Mouse (Mus musculus): ENCODE results near the gene Hic2. TPM values are rescaled to one million over a fixed set of nuclear protein-coding genes. Genes with fewer than 3 reads are reported as not detected.
"Not testable (repeated sequence)": the region's sequence is repeated elsewhere in the genome, so short reads cannot be mapped to it uniquely, and the experiment has no call there.

Gene Hic2
- polyA plus RNA-seq, 1 experiment from 2014 or later, result 8.6 TPM

GRCm38 (mm10) chr16:17209981-17210838 is 23.2 kb upstream of the Hic2 start:
- H3K4me3 ChIP-seq, result peak overlapping the region; percentile 59
- peaks cover 22% of the 10 kb centered on the region for H3K4me1 ChIP-seq
- peak overlapping the region; percentile 92 for H3K4me2 ChIP-seq (replicated peaks)
- no peaks in the 10 kb centered on the region for H3K36me3 ChIP-seq
- H3K9ac ChIP-seq (replicated peaks), result peak overlapping the region; percentile 66
- H3K9me3 ChIP-seq, result no peaks in the 10 kb centered on the region
- H3K27ac ChIP-seq (replicated peaks), result peak overlapping the region; percentile 91; the same call in 1 of the 2 replicates
- peak; percentile 76 for ATAC-seq (replicated peaks)
- H3K27me3 ChIP-seq, result no peaks in the 10 kb centered on the region
- 10% methylated on average over 48 of the region's 48 CpGs for WGBS

GRCm38 (mm10) chr16:17216934-17217633 is 16.3 kb upstream of the Hic2 start:
- Histone ChIP-seq H3K27me3 (no peaks in the 10 kb centered on the region), H3K4me2 (replicated peaks) (no peak overlapping the region), H3K4me3 (no peak overlapping the region), H3K36me3 (no peaks in the 10 kb centered on the region), H3K4me1 (no peaks in the 10 kb centered on the region), H3K27ac (replicated peaks) (no peak overlapping the region), H3K9ac (replicated peaks) (no peak overlapping the region), H3K9me3 (no peaks in the 10 kb centered on the region)
- 66% methylated on average over 8 of the region's 8 CpGs for WGBS
- ATAC-seq (replicated peaks), result no peak

GRCm38 (mm10) chr16:17220127-17220733 is 13.1 kb upstream of the Hic2 start:
- no peak overlapping the region for H3K9ac ChIP-seq (replicated peaks)
- no peaks in the 10 kb centered on the region for H3K27me3 ChIP-seq
- H3K4me2 ChIP-seq (replicated peaks), result no peak overlapping the region
- no peak overlapping the region for H3K27ac ChIP-seq (replicated peaks)
- H3K4me1 ChIP-seq, result no peaks in the 10 kb centered on the region
- H3K36me3 ChIP-seq, result no peaks in the 10 kb centered on the region
- WGBS, result 44% methylated on average over 7 of the region's 7 CpGs
- H3K9me3 ChIP-seq, result no peaks in the 10 kb centered on the region
- H3K4me3 ChIP-seq, result no peak overlapping the region
- no peak for ATAC-seq (replicated peaks)

- ATAC-seq (replicated peaks), result peak; percentile 100
- no peak overlapping the region for H3K27ac ChIP-seq (replicated peaks)
- 35% methylated on average over 25 of the region's 25 CpGs for WGBS
Measured at GRCm38 (mm10) chr16:17222197-17222596, 11.2 kb upstream of the Hic2 start.

GRCm38 (mm10) chr16:17225584-17225983 is 7.8 kb upstream of the Hic2 start:
- Histone ChIP-seq H3K4me3 (no peak overlapping the region), H3K27ac (replicated peaks) (no peak overlapping the region), H3K4me1 (no peaks in the 10 kb centered on the region), H3K9ac (replicated peaks) (no peak overlapping the region), H3K9me3 (peaks cover 4% of the 10 kb centered on the region; the same call in 1 of the 2 replicates), H3K36me3 (no peaks in the 10 kb centered on the region), H3K4me2 (replicated peaks) (no peak overlapping the region), H3K27me3 (no peaks in the 10 kb centered on the region)
- ATAC-seq (replicated peaks), result no peak
- WGBS, result 86% methylated on average over 5 of the region's 5 CpGs

More at GRCm38 (mm10) chr16:17222197-17222596, 11.2 kb upstream of the Hic2 start:
- no peaks in the 10 kb centered on the region for H3K36me3 ChIP-seq
- H3K4me2 ChIP-seq (replicated peaks), result no peak overlapping the region
- no peaks in the 10 kb centered on the region for H3K27me3 ChIP-seq
- H3K9ac ChIP-seq (replicated peaks), result no peak overlapping the region
- no peaks in the 10 kb centered on the region for H3K4me1 ChIP-seq
- H3K9me3 ChIP-seq, result no peaks in the 10 kb centered on the region
- no peak overlapping the region for H3K4me3 ChIP-seq

DNA sequence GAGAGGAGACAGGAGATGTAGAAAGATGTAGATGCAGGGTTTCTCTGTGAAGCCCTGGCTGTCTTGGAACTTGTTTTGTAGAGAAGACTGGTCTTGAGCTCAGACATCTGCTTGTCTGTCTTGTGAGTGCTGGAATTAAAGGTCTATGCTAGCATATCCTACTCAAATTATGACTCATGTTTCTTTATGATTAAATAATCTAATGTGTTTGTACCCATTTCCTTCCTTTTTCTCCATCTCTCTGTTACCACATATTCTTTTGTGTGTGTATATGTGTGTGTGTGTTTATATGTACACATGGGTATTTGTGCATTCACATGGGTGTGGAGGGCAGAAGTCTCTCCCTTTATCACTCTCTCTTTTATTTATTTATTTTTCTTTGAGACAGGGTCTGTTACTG is 6.9 kb upstream of the Hic2 start:
- Histone ChIP-seq H3K9ac (replicated peaks) (no peak overlapping the region), H3K4me2 (replicated peaks) (no peak overlapping the region), H3K36me3 (no peaks in the 10 kb centered on the region), H3K4me3 (no peak overlapping the region), H3K27ac (replicated peaks) (no peak overlapping the region), H3K27me3 (no peaks in the 10 kb centered on the region), H3K9me3 (peaks cover 4% of the 10 kb centered on the region; the same call in 1 of the 2 replicates), H3K4me1 (no peaks in the 10 kb centered on the region)
- ATAC-seq (replicated peaks), result no peak

- H3K27ac ChIP-seq (replicated peaks); H3K27me3 ChIP-seq; H3K4me2 ChIP-seq (replicated peaks); H3K4me3 ChIP-seq; H3K9ac ChIP-seq (replicated peaks); H3K36me3 ChIP-seq; ATAC-seq (replicated peaks); H3K9me3 ChIP-seq: not testable (repeated sequence)
- WGBS, result 88% methylated on average over 2 of the region's 2 CpGs
- H3K4me1 ChIP-seq, result peaks cover 29% of the 10 kb centered on the region
Measured at GRCm38 (mm10) chr16:17231523-17231922, 1.8 kb upstream of the Hic2 start.

GRCm38 (mm10) chr16:17233702-17234498 is 528 bp downstream of the Hic2 start:
- H3K9me3 ChIP-seq, result peaks cover 4% of the 10 kb centered on the region; the same call in 1 of the 2 replicates
- peak overlapping the region; percentile 99 for H3K4me3 ChIP-seq
- H3K4me1 ChIP-seq, result peaks cover 35% of the 10 kb centered on the region
- WGBS, result under 1% methylated on average over 60 of the region's 62 CpGs
- H3K27ac ChIP-seq (replicated peaks), result peak overlapping the region; percentile 95
- H3K27me3 ChIP-seq, result no peaks in the 10 kb centered on the region
- ATAC-seq (replicated peaks), result peak; percentile 81
- no peaks in the 10 kb centered on the region for H3K36me3 ChIP-seq
- peak overlapping the region; percentile 96 for H3K9ac ChIP-seq (replicated peaks)
- H3K4me2 ChIP-seq (replicated peaks), result peak overlapping the region; percentile 83

- ATAC-seq (replicated peaks), result peak; percentile 6; the same call in 1 of the 2 replicates
- no peaks in the 10 kb centered on the region for H3K27me3 ChIP-seq
- H3K27ac ChIP-seq (replicated peaks), result peak overlapping the region; percentile 95
- no peaks in the 10 kb centered on the region for H3K36me3 ChIP-seq
- peak overlapping the region; percentile 99 for H3K4me3 ChIP-seq
- peak overlapping the region; percentile 83 for H3K4me2 ChIP-seq (replicated peaks)
- peak overlapping the region; percentile 96 for H3K9ac ChIP-seq (replicated peaks)
- H3K4me1 ChIP-seq, result peaks cover 35% of the 10 kb centered on the region
- peaks cover 4% of the 10 kb centered on the region; the same call in 1 of the 2 replicates for H3K9me3 ChIP-seq
- WGBS, result under 1% methylated on average over 12 of the region's 12 CpGs
Measured at GRCm38 (mm10) chr16:17234499-17234895, 1.1 kb downstream of the Hic2 start.

- Histone ChIP-seq H3K36me3 (no peaks in the 10 kb centered on the region), H3K9ac (replicated peaks) (peak overlapping the region; percentile 96), H3K27ac (replicated peaks) (peak overlapping the region; percentile 95), H3K4me2 (replicated peaks) (peak overlapping the region; percentile 83), H3K4me3 (peak overlapping the region; percentile 99), H3K4me1 (peaks cover 37% of the 10 kb centered on the region), H3K9me3 (peaks cover under 1% of the 10 kb centered on the region; the same call in 1 of the 2 replicates), H3K27me3 (no peaks in the 10 kb centered on the region)
- 40% methylated on average over 9 of the region's 9 CpGs for WGBS
- no peak for ATAC-seq (replicated peaks)
Measured at GRCm38 (mm10) chr16:17234916-17235665, 1.7 kb downstream of the Hic2 start.

- H3K4me3 ChIP-seq, result no peak overlapping the region
- H3K4me1 ChIP-seq, result peaks cover 42% of the 10 kb centered on the region
- ATAC-seq (replicated peaks), result no peak
- no peak overlapping the region for H3K9ac ChIP-seq (replicated peaks)
- no peaks in the 10 kb centered on the region for H3K27me3 ChIP-seq
- no peaks in the 10 kb centered on the region for H3K36me3 ChIP-seq
- H3K9me3 ChIP-seq, result no peaks in the 10 kb centered on the region
- H3K27ac ChIP-seq (replicated peaks), result no peak overlapping the region
- WGBS, result 84% methylated on average over 3 of the region's 3 CpGs
- H3K4me2 ChIP-seq (replicated peaks), result no peak overlapping the region
Measured at GRCm38 (mm10) chr16:17237634-17238033, 4.3 kb downstream of the Hic2 start.
